Mouse (Mus musculus): ENCODE measurements around the gene Cisd1.
"Not testable (repeated sequence)": the region's sequence is repeated elsewhere in the genome, so short reads cannot be mapped to it uniquely, and the experiment has no call there.

DNA sequence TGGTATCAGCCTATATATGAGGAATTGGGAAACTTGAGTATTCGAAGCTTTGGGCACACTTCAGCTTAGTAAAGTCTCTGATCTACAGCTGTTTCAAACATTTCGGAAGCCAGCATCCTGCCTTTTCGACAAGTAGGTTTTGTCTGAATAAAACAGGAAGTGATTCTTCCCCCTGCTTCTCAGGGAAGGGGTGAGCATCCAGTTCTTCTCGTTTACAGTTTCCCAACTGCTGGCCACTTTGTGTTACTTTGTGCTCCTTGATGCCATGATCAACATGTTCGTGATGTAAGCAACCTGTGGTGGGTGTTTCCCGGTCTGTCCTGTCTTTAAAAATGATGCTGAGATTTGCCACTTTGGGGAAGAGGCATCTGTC, 38.8 kb upstream of the Cisd1 start:
- not testable (repeated sequence) for TF ChIP-seq E2F4 (IDR thresholded peaks at IDR 0.05; ENCODE audit: insufficient replicate concordance, low read depth, low read length); EP300 (IDR thresholded peaks at IDR 0.05; ENCODE audit: low read length); CTCF (conservative IDR thresholded peaks at IDR 0.05 in 1 of 2, IDR thresholded peaks at IDR 0.05 in 1 of 2; ENCODE audit: low read depth in 2 of 2, low read length in 2 of 2); HCFC1 (IDR thresholded peaks at IDR 0.05; ENCODE audit: low read depth, low read length); ETS1 (conservative IDR thresholded peaks at IDR 0.05; ENCODE audit: low read depth, low read length)

All from CH12.LX (cell line).